ENCODE assay signal across 10 mouse cellular contexts in the genomic region with DNA sequence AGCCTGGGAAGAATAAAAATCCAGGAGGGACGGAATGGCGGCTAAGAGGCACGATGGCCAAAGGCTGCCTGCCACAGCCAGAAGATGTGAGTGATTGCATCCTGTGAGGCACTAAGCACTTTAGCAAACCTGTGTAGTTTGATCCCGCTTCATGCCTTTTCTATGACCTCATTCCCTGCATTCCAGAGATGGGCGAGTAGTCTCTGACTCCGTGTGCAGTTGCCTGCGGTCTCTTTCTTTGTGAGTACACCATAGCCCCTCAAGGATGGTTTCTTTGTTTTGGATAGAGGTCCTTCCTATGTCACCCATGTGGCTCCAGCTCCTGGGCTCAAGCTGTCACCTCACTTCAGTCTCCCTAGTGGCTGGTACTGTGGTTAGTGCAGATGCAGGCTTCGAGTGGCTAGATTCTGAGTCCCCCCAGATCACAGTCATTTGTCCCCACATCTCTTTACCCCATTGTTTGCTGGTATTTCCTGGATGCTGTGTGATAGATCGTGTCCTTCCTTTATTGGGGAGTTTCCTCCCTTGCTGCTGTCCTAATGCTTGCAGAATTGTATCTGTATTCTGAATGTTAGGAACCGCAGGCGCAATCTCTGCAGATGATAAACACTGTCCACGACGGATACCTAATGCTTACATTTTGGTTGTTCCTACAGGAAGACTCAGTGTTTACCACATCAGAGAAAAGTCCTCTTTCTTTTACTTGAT.
DNase-seq lines count a peak whose midpoint lies in the region; ATAC-seq lines count a peak whose summit lies in the region.
"Had no signal": no experiment of that assay in that cellular context is flagged by ENCODE, and none has a peak within 500 bp of the region (broad histone marks: within the 10 kb centered on the region; RNA-seq: fewer than 3 reads in every experiment).

No protein-coding gene starts in this region.

- H3K4me3 ChIP-seq in heart, embryonic 16.5 days (ENCODE audit: low read length) = no peak overlapping the region
- H3K4me3 ChIP-seq: megakaryocyte, embryonic 14.5 days had no signal

- no peak overlapping the region for H3K27ac ChIP-seq in heart, embryonic 16.5 days (ENCODE audit: low read length)

- no peak for DNase-seq in heart, postnatal 4 days
- peak; percentile 59 for DNase-seq in ES-CJ7 (ENCODE audit: low read depth, low spot score)
- DNase-seq in embryo, embryonic 9.5 days (ENCODE audit: extremely low spot score) = peak; percentile 59
- DNase-seq in lung, postnatal 10 days = peak; percentile 43
- DNase-seq in c-Kit-positive CD71-positive TER-119-positive erythroid progenitor cells, embryonic 14.5 days (ENCODE audit: low spot score) = no peak
- DNase-seq in layer of hippocampus, postnatal 14 days (ENCODE audit: low spot score in 2 of 2) = no peak
- DNase-seq in spleen, postnatal 14 days (ENCODE audit: low spot score in 2 of 2) = no peak

- H3K9me3 ChIP-seq in heart, embryonic 16.5 days (replicated peaks; ENCODE audit: control insufficient read depth, low read length) = no peaks in the 10 kb centered on the region
- H3K9me3 ChIP-seq: G1E had no signal

- ATAC-seq in heart, embryonic 16.5 days (replicated peaks; ENCODE audit: extremely low read depth, insufficient read depth, low FRiP score) = peak; percentile 37; the same call in 1 of the 2 replicates

- H3K4me1 ChIP-seq in heart, embryonic 16.5 days (ENCODE audit: control insufficient read depth, insufficient read depth, low read length) = peaks cover 11% of the 10 kb centered on the region

- no peaks in the 10 kb centered on the region for H3K36me3 ChIP-seq in heart, embryonic 16.5 days (ENCODE audit: control insufficient read depth, insufficient read depth)

- 0 out of 2 replicates have a peak overlapping the region, but pooled peaks have one; percentile 41 for H3K9ac ChIP-seq in heart, embryonic 16.5 days (ENCODE audit: low read length)

- H3K27me3 ChIP-seq in heart, embryonic 16.5 days (ENCODE audit: control insufficient read depth, insufficient read depth, low read length) = no peaks in the 10 kb centered on the region
- H3K27me3 ChIP-seq: megakaryocyte, embryonic 14.5 days had no signal

- peak overlapping the region; percentile 29; the same call in 1 of the 2 replicates for H3K4me2 ChIP-seq in heart, embryonic 16.5 days (ENCODE audit: low read depth, low read length)

- 28% methylated on average over 13 of the region's 13 CpGs for WGBS in heart, embryonic 16.5 days

Comparison
In these comparisons a context has a peak if more than half of its experiments do, and no peak if none do; other contexts are left out.
1. DNase-seq: peak in ES-CJ7 (single experiment), embryo, embryonic 9.5 days (single experiment) and lung, postnatal 10 days (single experiment); none in heart, postnatal 4 days (single experiment), c-Kit-positive CD71-positive TER-119-positive erythroid progenitor cells, embryonic 14.5 days (single experiment), layer of hippocampus, postnatal 14 days (0 of 2) and spleen, postnatal 14 days (0 of 2).